Mouse (Mus musculus): ENCODE data around the gene Itgb5. TPM values are rescaled to one million over a fixed set of nuclear protein-coding genes. Genes with fewer than 3 reads are reported as not detected.

Gene Itgb5
- total RNA-seq, 2 experiments from 2014 or later: 38.0 to 40.3 TPM

DNA sequence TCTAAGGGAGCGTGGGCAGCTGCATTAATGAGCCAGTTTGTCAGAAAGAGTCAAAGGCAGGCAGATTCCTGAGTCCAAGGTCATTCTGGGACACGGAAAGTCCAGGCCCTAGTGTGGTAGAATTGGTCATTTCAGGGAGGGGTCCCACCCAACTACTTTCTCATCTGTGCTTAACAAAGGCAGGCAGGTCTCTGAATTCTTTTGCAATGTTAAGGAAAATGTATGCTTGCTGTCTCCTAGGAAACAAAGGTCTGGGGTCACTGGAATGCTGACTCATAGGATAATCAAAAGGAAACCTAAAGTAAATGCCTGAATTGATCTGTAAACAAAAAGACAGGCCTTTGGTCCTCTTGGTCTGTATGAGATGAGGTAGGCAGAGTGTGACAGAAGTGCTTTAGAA, 150.4 kb downstream of the Itgb5 start:
- DNase-seq (ENCODE audit: low spot score in 2 of 2): no peak

GRCm38 (mm10) chr16:33983712-33984111, 154.2 kb downstream of the Itgb5 start:
- DNase-seq (ENCODE audit: low spot score in 2 of 2): no peak

DNA sequence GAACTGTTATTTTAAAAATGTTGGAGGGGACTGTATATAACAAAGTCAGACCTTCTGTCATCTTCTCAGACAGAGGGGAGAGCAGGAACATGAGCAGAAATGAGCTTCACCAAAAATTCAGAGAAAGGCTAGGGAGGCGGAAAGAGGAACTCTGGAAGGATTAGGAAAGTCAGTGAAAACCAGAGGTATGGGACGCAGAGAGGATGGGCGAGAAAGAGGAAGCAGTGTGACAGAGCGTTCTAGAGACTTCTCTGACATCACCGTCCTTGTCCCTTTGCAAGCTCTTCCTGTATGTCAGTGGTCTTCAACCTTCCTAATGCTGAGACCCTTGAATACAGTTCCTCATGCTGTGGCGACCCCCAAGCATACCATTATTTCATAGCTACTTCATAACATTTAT, 155.9 kb downstream of the Itgb5 start:
- no peak for DNase-seq (ENCODE audit: low spot score in 2 of 2)

DNA sequence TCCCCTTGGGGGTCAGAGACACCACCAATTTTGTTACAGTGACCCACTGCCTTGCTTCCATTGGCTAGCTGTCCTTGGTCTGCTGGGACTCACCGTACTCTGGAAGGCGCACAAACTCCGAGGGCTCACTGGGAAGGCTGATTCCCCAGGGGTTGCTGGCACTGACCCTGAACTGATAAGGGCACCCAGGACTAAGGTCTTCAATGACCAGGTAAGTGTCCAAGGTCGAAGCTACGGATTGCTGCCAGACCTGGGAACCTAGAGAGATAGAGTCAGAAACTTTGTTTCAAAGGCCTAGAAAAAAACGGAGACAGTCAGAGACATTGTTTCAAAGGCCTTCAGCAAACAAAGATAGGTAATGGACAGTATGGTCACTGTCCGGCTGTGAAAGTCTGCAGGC, 157.5 kb downstream of the Itgb5 start:
- no peak for DNase-seq (ENCODE audit: low spot score in 2 of 2)

- peak; percentile 47 to 58 for DNase-seq (ENCODE audit: low spot score in 2 of 2)
Observed at GRCm38 (mm10) chr16:33988358-33989012, 159.0 kb downstream of the Itgb5 start.

DNA sequence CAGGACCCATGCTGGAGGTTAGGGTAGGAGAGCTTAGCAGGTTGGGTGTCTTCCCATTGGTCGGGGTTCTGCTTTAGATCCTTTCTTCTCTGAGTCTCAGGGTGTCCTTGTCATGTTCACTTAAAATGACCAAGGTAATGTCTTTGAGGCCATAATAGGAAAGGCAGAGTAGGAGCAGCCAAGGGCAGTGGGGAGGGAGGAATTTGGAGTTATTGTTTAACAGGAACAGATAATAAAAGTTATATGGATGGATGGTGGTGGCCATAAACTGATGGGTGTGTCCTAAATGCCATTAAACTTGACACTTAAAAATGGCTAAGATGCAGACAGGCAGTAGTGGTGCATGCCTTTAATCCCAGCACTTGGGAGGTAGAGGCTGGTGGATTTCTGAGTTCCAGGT, 159.6 kb downstream of the Itgb5 start:
- DNase-seq (ENCODE audit: low spot score in 2 of 2): no peak

DNA sequence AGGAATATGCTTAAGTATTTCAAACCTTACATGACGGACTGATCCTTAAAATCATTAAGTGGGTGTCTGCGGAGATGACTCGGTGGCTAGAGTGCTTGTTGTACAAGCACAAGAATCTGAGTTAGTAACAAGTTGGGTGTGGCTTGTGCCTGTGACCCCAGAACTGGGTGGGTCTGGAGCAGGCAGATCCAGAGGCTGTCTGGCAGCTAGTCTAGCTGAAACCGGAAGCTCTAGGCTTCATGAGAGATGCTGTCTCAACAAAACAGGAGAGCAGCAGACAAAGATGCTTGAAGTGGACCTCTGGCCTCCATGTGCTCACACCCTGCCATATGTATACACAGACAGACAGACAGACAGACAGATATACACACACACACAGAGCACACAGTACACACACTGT, 161.2 kb downstream of the Itgb5 start:
- DNase-seq (ENCODE audit: low spot score in 2 of 2): no peak

DNA sequence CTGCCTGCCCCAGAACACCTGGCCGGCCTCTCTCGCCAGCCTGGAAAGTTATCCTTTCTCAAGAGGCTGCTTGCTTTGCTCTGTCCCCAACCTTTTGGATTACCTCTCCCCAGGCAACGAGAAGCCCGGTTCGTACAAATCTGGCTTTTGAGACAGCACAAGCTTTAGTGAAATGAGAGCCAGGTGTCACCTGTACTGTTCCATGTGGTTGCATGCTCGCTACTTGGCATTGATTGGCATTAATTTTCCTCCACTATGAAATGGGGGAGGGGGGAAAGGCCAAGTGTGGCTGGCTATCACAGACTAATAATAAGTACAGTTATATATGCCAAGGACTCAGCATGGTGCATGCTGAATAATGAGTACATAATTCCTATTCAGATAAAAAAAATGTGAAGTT, 164.9 kb downstream of the Itgb5 start:
- DNase-seq (ENCODE audit: low spot score in 2 of 2): no peak

DNA sequence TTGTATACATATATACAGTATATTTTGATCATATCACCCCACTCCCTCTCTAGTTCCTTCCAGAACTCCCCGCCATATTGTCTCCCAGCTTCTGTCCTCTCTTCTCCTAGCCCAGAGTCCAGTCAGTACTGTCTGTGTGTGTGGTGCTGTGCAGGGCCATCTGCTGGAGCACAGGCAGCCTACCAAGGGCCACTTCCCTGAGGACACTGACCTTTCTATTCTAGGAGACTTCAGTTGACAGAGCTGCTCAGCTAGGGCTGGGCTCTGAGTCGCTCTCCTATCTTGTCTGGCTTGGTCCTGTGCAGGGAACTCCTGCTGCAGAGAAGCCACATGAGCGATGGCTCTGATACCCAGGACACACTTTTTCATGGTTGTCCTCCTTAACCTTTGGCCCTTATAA, 166.0 kb downstream of the Itgb5 start:
- DNase-seq (ENCODE audit: low spot score in 2 of 2): no peak

DNA sequence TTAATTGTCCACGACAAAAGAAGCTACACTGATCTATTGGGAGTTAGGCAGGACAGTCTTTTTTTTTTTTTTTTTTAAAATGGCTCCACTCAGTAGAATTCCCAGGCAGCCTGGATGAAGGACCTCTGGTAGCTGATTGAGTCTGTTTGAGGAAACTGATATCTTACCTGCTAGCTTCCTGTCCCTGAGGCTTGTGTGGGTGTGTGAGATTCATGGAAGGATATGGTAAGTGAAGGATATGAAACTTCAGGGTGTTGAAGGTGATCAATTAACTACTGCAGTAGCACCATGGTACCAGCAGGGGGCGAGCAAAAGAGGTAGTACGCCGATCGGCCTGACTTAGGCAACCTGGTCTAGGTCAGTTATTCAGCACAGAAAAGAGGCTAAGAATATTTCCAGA, 166.6 kb downstream of the Itgb5 start:
- DNase-seq (ENCODE audit: low spot score in 2 of 2): peak; percentile 55 to 67

DNA sequence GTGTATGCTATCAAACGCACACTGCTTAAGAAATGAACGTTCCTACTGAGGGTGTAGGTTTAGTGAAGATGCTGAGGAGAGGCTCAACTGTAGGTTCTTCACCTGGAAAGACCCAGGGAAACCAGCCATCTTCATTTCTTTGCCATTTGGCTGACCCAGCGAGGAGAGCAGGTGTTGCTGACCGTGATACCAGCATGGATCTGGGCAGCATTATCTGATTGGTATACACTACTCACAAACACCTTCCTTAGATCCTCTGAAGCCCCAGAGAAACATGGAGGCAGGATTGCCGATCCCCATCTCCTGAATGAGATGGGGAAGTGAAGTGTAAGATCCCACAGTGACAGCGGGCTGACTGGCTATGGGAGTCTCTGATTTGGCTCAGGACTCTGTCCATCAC, 168.5 kb downstream of the Itgb5 start:
- no peak for DNase-seq (ENCODE audit: low spot score in 2 of 2)

Other genes starting within 250 kb of the Itgb5 start
- 10 to 100 TPM; 25.0 to 25.2 TPM for gene Heg1, start 145.3 kb upstream of the Itgb5 start, total RNA-seq (2021)
- under 1 TPM; 0.16 to 0.19 TPM for gene Muc13, start 35.6 kb upstream of the Itgb5 start, total RNA-seq (2021)
- 10 to 100 TPM; 14.9 to 15.8 TPM for gene Umps, start 137.4 kb downstream of the Itgb5 start, total RNA-seq (2021)